Mouse (Mus musculus): ENCODE measurements around the gene Apoc2.

DNA sequence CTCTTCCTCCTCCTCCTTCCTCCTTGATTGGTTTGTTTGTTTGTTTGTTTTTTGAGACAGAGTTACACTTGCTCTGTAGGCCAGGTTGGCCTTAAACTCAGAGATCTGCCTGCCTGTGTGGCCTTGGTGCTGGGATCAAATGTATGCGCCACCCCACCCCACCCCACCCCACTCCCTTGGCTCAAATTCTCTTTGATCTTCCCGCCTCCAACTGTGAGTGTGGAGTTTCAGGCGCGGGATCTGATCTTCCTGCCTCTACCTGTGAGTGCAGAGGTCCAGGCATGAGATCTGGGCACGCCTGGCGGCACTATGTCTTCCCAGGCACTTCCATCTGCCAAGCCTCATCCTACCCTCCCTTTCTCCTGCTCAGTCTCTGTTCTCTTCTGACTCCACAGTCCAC, 55.5 kb downstream of the Apoc2 start:
- TF ChIP-seq POLR2A (IDR thresholded peaks at IDR 0.05; ENCODE audit: insufficient read length, low read depth): no peak
- TF ChIP-seq POLR2AphosphoS2 (IDR thresholded peaks at IDR 0.05; ENCODE audit: insufficient read length, low read depth): no peak
- no peak for TF ChIP-seq E2F4 (IDR thresholded peaks at IDR 0.05; ENCODE audit: insufficient read depth)
- TF ChIP-seq USF1 (IDR thresholded peaks at IDR 0.05; ENCODE audit: low read depth): no peak
- TF ChIP-seq MAX (IDR thresholded peaks at IDR 0.05; ENCODE audit: low read depth): no peak
- TF ChIP-seq CEBPB (IDR thresholded peaks at IDR 0.05; ENCODE audit: insufficient read depth, poor library complexity, severe bottlenecking): no peak
- TF ChIP-seq MYOD1 (IDR thresholded peaks at IDR 0.05; ENCODE audit: control insufficient read depth in 1 of 3, insufficient read length in 2 of 3, low read depth in 2 of 3): no peak
- TF ChIP-seq TCF12 (IDR thresholded peaks at IDR 0.05; ENCODE audit: insufficient read depth, poor library complexity, severe bottlenecking): no peak
- no peak for TF ChIP-seq REST (IDR thresholded peaks at IDR 0.05; ENCODE audit: insufficient read depth, insufficient read length)
- TF ChIP-seq SRF (IDR thresholded peaks at IDR 0.05; ENCODE audit: control insufficient read depth, insufficient read length, low read depth): no peak
- TF ChIP-seq MYOG (IDR thresholded peaks at IDR 0.05; ENCODE audit: control insufficient read depth in 1 of 3, insufficient read depth in 1 of 3, insufficient read length in 2 of 3, low read depth in 2 of 3): no peak
- TF ChIP-seq TCF3 (IDR thresholded peaks at IDR 0.05; ENCODE audit: insufficient read length, low read depth): no peak

Data from myocyte (in vitro differentiated cells).